Comparison of ENCODE assay signal across 8 mouse cellular contexts in genomic region chr10:89732001-89732794, GRCm38 (mm10). TPM values are rescaled to one million over a fixed set of nuclear protein-coding genes. Genes with fewer than 3 reads are reported as not detected.
DNase-seq lines count a peak whose midpoint lies in the region; ATAC-seq and TF ChIP-seq lines count a peak whose summit lies in the region.

TSS of gene Actr6 (minus strand) at chr10:89732295.

- 1% methylated on average over 49 of the region's 49 CpGs for WGBS in hindbrain, postnatal 0 days

- H3K4me2 ChIP-seq in hindbrain, postnatal 0 days (ENCODE audit: low read depth, low read length): peak within 1 kb of the TSS; percentile 81

- peak; percentile 99 for ATAC-seq in hindbrain, postnatal 0 days
- ATAC-seq in megakaryocyte, adult 5-6 weeks (ENCODE audit: poor library complexity, severe bottlenecking): peak; percentile 99

- H3K27ac ChIP-seq in hindbrain, postnatal 0 days: peak within 1 kb of the TSS; percentile 77
- H3K27ac ChIP-seq in left cerebral cortex, adult 2 months: peak within 1 kb of the TSS; percentile 80

- H3K27me3 ChIP-seq in hindbrain, postnatal 0 days (ENCODE audit: insufficient read depth, low read length): no peaks in the 10 kb centered on the region

- peak; percentile 85 for DNase-seq in WW6 (ENCODE audit: low read depth, low spot score)
- peak; percentile 70 to 87 for DNase-seq in cerebellum, postnatal 4 days (ENCODE audit: low spot score in 2 of 2)
- peak; percentile 95 for DNase-seq in gastrocnemius, adult 18-20 months (ENCODE audit: low spot score)
- peak; percentile 98 for DNase-seq in hindbrain, postnatal 0 days (ENCODE audit: low spot score)
- peak; percentile 92 to 93 for DNase-seq in left cerebral cortex, adult 2 months (ENCODE audit: extremely low spot score in 1 of 2, low spot score in 2 of 2)
- DNase-seq in right cerebral cortex, adult 2 months (ENCODE audit: low spot score in 2 of 2): peak; percentile 95 to 97
- peak; percentile 94 for DNase-seq in urinary bladder, postnatal 14 days (ENCODE audit: low spot score)

- intact Hi-C loops in left cerebral cortex, adult 2 months (cut with DNase I): loop anchor here (5.0 kb wide), 2 partner anchors 140 to 315 kb away; partner anchors contain the start of gene Anks1b

- TF ChIP-seq CTCF in hindbrain, postnatal 0 days (IDR thresholded peaks at IDR 0.05; ENCODE audit: low read depth): no peak
- no peak for TF ChIP-seq CTCF in left cerebral cortex, adult 2 months (IDR thresholded peaks at IDR 0.05)

- no peaks in the 10 kb centered on the region for H3K36me3 ChIP-seq in hindbrain, postnatal 0 days (ENCODE audit: insufficient read depth, low read length)

- no peaks in the 10 kb centered on the region for H3K9me3 ChIP-seq in hindbrain, postnatal 0 days (ENCODE audit: low read length)

- peak within 1 kb of the TSS; percentile 48 for H3K9ac ChIP-seq in hindbrain, postnatal 0 days (replicated peaks; ENCODE audit: low read length)

- H3K4me1 ChIP-seq in hindbrain, postnatal 0 days (ENCODE audit: insufficient read depth, low read length): peaks cover 13% of the 10 kb centered on the region

- peak within 1 kb of the TSS; percentile 58 for H3K4me3 ChIP-seq in hindbrain, postnatal 0 days (ENCODE audit: low read length)
- peak within 1 kb of the TSS; percentile 62 for H3K4me3 ChIP-seq in left cerebral cortex, adult 2 months

RNA-seq across cellular contexts. Expression of gene Actr6, which starts in this region (rescaled TPM):
- 1 to 10 TPM; 5.5 to 7.7 TPM for total RNA-seq in gastrocnemius, adult 18-20 months (2021)
- total RNA-seq in hindbrain, postnatal 0 days (2014; rRNA removed): 15.1 and 19.0 TPM in 2 replicates
- polyA plus RNA-seq in hindbrain, postnatal 0 days (2015; fragmentation: Nextera tagmentation; extraction: Ambion mirVana): 53.6 and 61.1 TPM in 2 replicates
- 10 to 100 TPM; 21.5 to 23.0 TPM for total RNA-seq in left cerebral cortex, adult 2 months (2021)
- total RNA-seq in megakaryocyte, adult 5-6 weeks (2015): 20.1 and 27.0 TPM in 2 replicates
- total RNA-seq in megakaryocyte, adult 5-6 weeks (2017): 12.1 and 14.8 TPM in 2 replicates

Comparison
In these comparisons a context has a peak if more than half of its experiments do, and no peak if none do; other contexts are left out.
1. Peak in every context shown above with its lines: DNase-seq, ATAC-seq, H3K4me3 ChIP-seq and H3K27ac ChIP-seq.